Mouse (Mus musculus): ENCODE results near the gene Etv6. TPM values are rescaled to one million over a fixed set of nuclear protein-coding genes. Genes with fewer than 3 reads are reported as not detected.

Etv6 gene
- total and polyA plus RNA-seq, 3 experiments: 12.6 to 25.9 TPM; not detected in 1

- Histone ChIP-seq H3K79me2 (ENCODE audit: control insufficient read depth, insufficient read depth, low read length, poor library complexity) (peaks cover 77% of the 10 kb centered on the region), H3K27me3 (ENCODE audit: control insufficient read depth in 1 of 2, insufficient read depth in 2 of 2, low read length in 2 of 2) (no peaks in the 10 kb centered on the region), H3K4me1 (ENCODE audit: control insufficient read depth in 1 of 2, insufficient read depth in 2 of 2, low read length in 2 of 2) (peaks cover 3 to 25% of the 10 kb centered on the region in 2 experiments; a peak in 3 of 4 replicates), H3K9ac (ENCODE audit: control insufficient read depth, low read depth, low read length, poor library complexity, severe bottlenecking) (no peak overlapping the region), H3K27ac (ENCODE audit: control insufficient read depth, low read depth, low read length) (no peak overlapping the region), H3K4me3 (ENCODE audit: control insufficient read depth in 1 of 2, insufficient read depth in 1 of 2, low read depth in 2 of 2, low read length in 2 of 2) (no peak overlapping the region), H3K9me3 (replicated peaks; ENCODE audit: insufficient read depth, low read length) (no peaks in the 10 kb centered on the region), H3K36me3 (ENCODE audit: control insufficient read depth in 1 of 2, insufficient read depth in 2 of 2, low read length in 2 of 2) (peaks cover 2 to 13% of the 10 kb centered on the region in 2 experiments; a peak in 3 of 4 replicates)
- no peak for TF ChIP-seq UBTF (IDR thresholded peaks at IDR 0.05; ENCODE audit: borderline replicate concordance, insufficient read depth, low read depth, low read length)
- TF ChIP-seq SMC3 (IDR thresholded peaks at IDR 0.05; ENCODE audit: low read depth, low read length): no peak
- TF ChIP-seq GABPA (IDR thresholded peaks at IDR 0.05; ENCODE audit: low read depth, low read length): no peak
- TF ChIP-seq POLR2A (IDR thresholded peaks at IDR 0.05; ENCODE audit: control insufficient read depth in 1 of 2, insufficient read depth in 1 of 2, low read depth in 1 of 2, low read length in 2 of 2, poor library complexity in 1 of 2): no peak
- no peak for TF ChIP-seq RCOR1 (IDR thresholded peaks at IDR 0.05; ENCODE audit: low read depth, low read length)
- TF ChIP-seq CTCF (IDR thresholded peaks at IDR 0.05 in 2 of 3, conservative IDR thresholded peaks at IDR 0.05 in 1 of 3; ENCODE audit: control insufficient read depth in 1 of 3, insufficient read depth in 1 of 3, low read depth in 2 of 3, low read length in 3 of 3, poor library complexity in 1 of 3, severe bottlenecking in 1 of 3): no peak
- no peak for DNase-seq (ENCODE audit: low read depth, low spot score)
These were observed 3.4 kb downstream of the Etv6 start for GRCm38 (mm10) chr6:134038881-134039280.

DNA sequence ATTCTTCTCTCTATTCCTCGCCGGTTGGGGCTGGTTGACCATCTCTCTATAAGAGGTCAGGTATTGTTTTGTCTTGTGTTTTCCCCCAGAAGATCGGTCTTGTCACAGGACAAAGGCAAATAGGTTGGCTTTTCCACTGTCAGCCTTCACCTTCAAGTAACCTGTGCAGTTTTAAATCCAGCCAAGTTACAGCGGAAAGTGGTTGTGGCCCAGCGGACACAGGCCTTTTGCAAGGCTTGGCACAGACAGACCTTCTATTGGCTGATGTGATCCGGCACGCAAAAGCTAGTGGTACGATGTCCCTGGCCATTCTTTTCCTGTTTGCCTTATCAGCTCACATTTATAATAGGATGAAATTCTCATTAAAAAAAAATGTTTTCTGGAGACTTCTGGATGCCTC is 3.9 kb downstream of the Etv6 start:
- peaks cover 2 to 15% of the 10 kb centered on the region in 2 experiments; a peak in 3 of 4 replicates for H3K36me3 ChIP-seq (ENCODE audit: control insufficient read depth in 1 of 2, insufficient read depth in 2 of 2, low read length in 2 of 2)
- peaks cover 3 to 25% of the 10 kb centered on the region in 2 experiments; a peak in 3 of 4 replicates for H3K4me1 ChIP-seq (ENCODE audit: control insufficient read depth in 1 of 2, insufficient read depth in 2 of 2, low read length in 2 of 2)
- DNase-seq (ENCODE audit: low read depth, low spot score): no peak
- H3K27me3 ChIP-seq (ENCODE audit: control insufficient read depth in 1 of 2, insufficient read depth in 2 of 2, low read length in 2 of 2): no peaks in the 10 kb centered on the region
- no peak for TF ChIP-seq MAZ (IDR thresholded peaks at IDR 0.05; ENCODE audit: low read depth, low read length)
- TF ChIP-seq POLR2AphosphoS2 (IDR thresholded peaks at IDR 0.05; ENCODE audit: low read length): no peak
- no peak for TF ChIP-seq NELFE (IDR thresholded peaks at IDR 0.05; ENCODE audit: low read depth, low read length)
- TF ChIP-seq GATA1 (IDR thresholded peaks at IDR 0.05; ENCODE audit: low read depth, low read length): no peak
- TF ChIP-seq E2F4 (IDR thresholded peaks at IDR 0.05; ENCODE audit: borderline replicate concordance, low read depth, low read length): no peak
- TF ChIP-seq TCF12 (IDR thresholded peaks at IDR 0.05; ENCODE audit: low read depth, low read length): no peak
- no peak for TF ChIP-seq MXI1 (IDR thresholded peaks at IDR 0.05; ENCODE audit: low read depth, low read length)
- TF ChIP-seq CTCF (IDR thresholded peaks at IDR 0.05 in 2 of 3, conservative IDR thresholded peaks at IDR 0.05 in 1 of 3; ENCODE audit: control insufficient read depth in 1 of 3, insufficient read depth in 1 of 3, low read depth in 2 of 3, low read length in 3 of 3, poor library complexity in 1 of 3, severe bottlenecking in 1 of 3): no peak
- TF ChIP-seq EP300 (IDR thresholded peaks at IDR 0.05; ENCODE audit: low read depth in 1 of 2, low read length in 2 of 2): no peak
- no peak for TF ChIP-seq USF2 (IDR thresholded peaks at IDR 0.05; ENCODE audit: borderline replicate concordance in 1 of 2, insufficient read depth in 1 of 2, low read depth in 1 of 2, low read length in 2 of 2)
- TF ChIP-seq HCFC1 (IDR thresholded peaks at IDR 0.05; ENCODE audit: low read depth, low read length): no peak
- TF ChIP-seq USF1 (IDR thresholded peaks at IDR 0.05; ENCODE audit: low read depth, low read length): no peak
- TF ChIP-seq ZKSCAN1 (IDR thresholded peaks at IDR 0.05; ENCODE audit: low read depth, low read length): no peak
- TF ChIP-seq RAD21 (IDR thresholded peaks at IDR 0.05; ENCODE audit: low read depth, low read length): no peak
- no peak for TF ChIP-seq CHD1 (IDR thresholded peaks at IDR 0.05; ENCODE audit: low read depth, low read length)
- no peak for TF ChIP-seq ZNF384 (IDR thresholded peaks at IDR 0.05; ENCODE audit: low read depth, low read length)
- H3K9ac ChIP-seq (ENCODE audit: control insufficient read depth, low read depth, low read length, poor library complexity, severe bottlenecking): no peak overlapping the region
- H3K27ac ChIP-seq (ENCODE audit: control insufficient read depth, low read depth, low read length): no peak overlapping the region
- H3K4me3 ChIP-seq (ENCODE audit: control insufficient read depth in 1 of 2, insufficient read depth in 1 of 2, low read depth in 2 of 2, low read length in 2 of 2): no peak overlapping the region
- H3K79me2 ChIP-seq (ENCODE audit: control insufficient read depth, insufficient read depth, low read length, poor library complexity): peaks cover 81% of the 10 kb centered on the region
- no peaks in the 10 kb centered on the region for H3K9me3 ChIP-seq (replicated peaks; ENCODE audit: insufficient read depth, low read length)
